Mouse (Mus musculus): ENCODE results near the gene Sbf2. TPM values are rescaled to one million over a fixed set of nuclear protein-coding genes. Genes with fewer than 3 reads are reported as not detected.

The Sbf2 gene
- total and polyA plus RNA-seq, 3 experiments: 1.3 to 4.4 TPM; not detected in 1

- Histone ChIP-seq H3K27ac (ENCODE audit: control insufficient read depth, low read depth, low read length) (no peak overlapping the region), H3K4me1 (ENCODE audit: control insufficient read depth in 1 of 2, insufficient read depth in 2 of 2, low read length in 2 of 2) (no peaks in the 10 kb centered on the region), H3K36me3 (ENCODE audit: control insufficient read depth in 1 of 2, insufficient read depth in 2 of 2, low read length in 2 of 2) (peaks cover 2 to 3% of the 10 kb centered on the region in 2 experiments), H3K79me2 (ENCODE audit: control insufficient read depth, insufficient read depth, low read length, poor library complexity) (no peaks in the 10 kb centered on the region), H3K9me3 (replicated peaks; ENCODE audit: insufficient read depth, low read length) (no peaks in the 10 kb centered on the region), H3K27me3 (ENCODE audit: control insufficient read depth in 1 of 2, insufficient read depth in 2 of 2, low read length in 2 of 2) (no peaks in the 10 kb centered on the region), H3K9ac (ENCODE audit: control insufficient read depth, low read depth, low read length, poor library complexity, severe bottlenecking) (no peak overlapping the region), H3K4me3 (ENCODE audit: control insufficient read depth in 1 of 2, insufficient read depth in 1 of 2, low read depth in 2 of 2, low read length in 2 of 2) (no peak overlapping the region)
- no peak for DNase-seq (ENCODE audit: low read depth, low spot score)
- TF ChIP-seq RAD21 (IDR thresholded peaks at IDR 0.05; ENCODE audit: low read depth, low read length) (no peak), GABPA (IDR thresholded peaks at IDR 0.05; ENCODE audit: low read depth, low read length) (no peak), CHD1 (IDR thresholded peaks at IDR 0.05; ENCODE audit: low read depth, low read length) (no peak), TAL1 (IDR thresholded peaks at IDR 0.05; ENCODE audit: low read length) (no peak), TBP (IDR thresholded peaks at IDR 0.05; ENCODE audit: low read depth, low read length) (no peak), USF2 (IDR thresholded peaks at IDR 0.05; ENCODE audit: borderline replicate concordance in 1 of 2, insufficient read depth in 1 of 2, low read depth in 1 of 2, low read length in 2 of 2) (no peak), MXI1 (IDR thresholded peaks at IDR 0.05; ENCODE audit: low read depth, low read length) (no peak), MYB (IDR thresholded peaks at IDR 0.05; ENCODE audit: low read depth, low read length) (no peak), RCOR1 (IDR thresholded peaks at IDR 0.05; ENCODE audit: low read depth, low read length) (no peak)
Measured at GRCm38 (mm10) chr7:110263474-110263873, 351.2 kb downstream of the Sbf2 start.

DNA sequence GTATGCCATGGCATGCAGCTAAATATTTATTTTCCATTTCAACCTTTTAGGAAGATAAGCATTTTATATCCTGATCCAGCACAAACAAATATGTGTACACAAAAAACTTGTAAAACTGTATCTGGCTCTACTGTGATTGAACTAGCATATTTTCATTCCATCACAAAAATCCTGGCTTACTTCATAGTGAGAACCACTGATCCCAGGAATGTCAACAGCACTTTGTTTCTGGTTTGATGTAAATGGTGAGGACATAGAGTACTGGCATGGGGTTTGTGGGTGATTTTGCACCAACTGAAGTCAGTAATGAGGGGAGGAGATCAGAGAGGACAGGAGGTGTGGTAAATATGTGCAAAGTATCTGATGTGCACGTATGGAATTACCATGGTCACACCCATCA, 352.1 kb downstream of the Sbf2 start:
- H3K4me1 ChIP-seq (ENCODE audit: control insufficient read depth in 1 of 2, insufficient read depth in 2 of 2, low read length in 2 of 2): no peaks in the 10 kb centered on the region
- no peak overlapping the region for H3K27ac ChIP-seq (ENCODE audit: control insufficient read depth, low read depth, low read length)
- no peak overlapping the region for H3K9ac ChIP-seq (ENCODE audit: control insufficient read depth, low read depth, low read length, poor library complexity, severe bottlenecking)
- no peaks in the 10 kb centered on the region for H3K79me2 ChIP-seq (ENCODE audit: control insufficient read depth, insufficient read depth, low read length, poor library complexity)
- no peaks in the 10 kb centered on the region for H3K27me3 ChIP-seq (ENCODE audit: control insufficient read depth in 1 of 2, insufficient read depth in 2 of 2, low read length in 2 of 2)
- TF ChIP-seq TAL1 (IDR thresholded peaks at IDR 0.05; ENCODE audit: low read length): no peak
- no peaks in the 10 kb centered on the region for H3K9me3 ChIP-seq (replicated peaks; ENCODE audit: insufficient read depth, low read length)
- no peak for DNase-seq (ENCODE audit: low read depth, low spot score)
- peaks cover 3 to 4% of the 10 kb centered on the region in 2 experiments for H3K36me3 ChIP-seq (ENCODE audit: control insufficient read depth in 1 of 2, insufficient read depth in 2 of 2, low read length in 2 of 2)
- H3K4me3 ChIP-seq (ENCODE audit: control insufficient read depth in 1 of 2, insufficient read depth in 1 of 2, low read depth in 2 of 2, low read length in 2 of 2): no peak overlapping the region

GRCm38 (mm10) chr7:110261807-110262206, 352.9 kb downstream of the Sbf2 start:
- Histone ChIP-seq H3K27me3 (ENCODE audit: control insufficient read depth in 1 of 2, insufficient read depth in 2 of 2, low read length in 2 of 2) (no peaks in the 10 kb centered on the region), H3K4me3 (ENCODE audit: control insufficient read depth in 1 of 2, insufficient read depth in 1 of 2, low read depth in 2 of 2, low read length in 2 of 2) (no peak overlapping the region), H3K27ac (ENCODE audit: control insufficient read depth, low read depth, low read length) (no peak overlapping the region), H3K9me3 (replicated peaks; ENCODE audit: insufficient read depth, low read length) (no peaks in the 10 kb centered on the region), H3K36me3 (ENCODE audit: control insufficient read depth in 1 of 2, insufficient read depth in 2 of 2, low read length in 2 of 2) (peaks cover 4 to 7% of the 10 kb centered on the region in 2 experiments), H3K4me1 (ENCODE audit: control insufficient read depth in 1 of 2, insufficient read depth in 2 of 2, low read length in 2 of 2) (peaks cover 3% of the 10 kb centered on the region in 2 experiments), H3K9ac (ENCODE audit: control insufficient read depth, low read depth, low read length, poor library complexity, severe bottlenecking) (no peak overlapping the region), H3K79me2 (ENCODE audit: control insufficient read depth, insufficient read depth, low read length, poor library complexity) (no peaks in the 10 kb centered on the region)
- TF ChIP-seq RAD21 (IDR thresholded peaks at IDR 0.05; ENCODE audit: low read depth, low read length) (no peak), ZMIZ1 (IDR thresholded peaks at IDR 0.05; ENCODE audit: low read depth, low read length) (no peak), NRF1 (IDR thresholded peaks at IDR 0.05; ENCODE audit: insufficient read depth, low read depth, low read length, poor library complexity, severe bottlenecking) (no peak), SIN3A (IDR thresholded peaks at IDR 0.05; ENCODE audit: low read length) (no peak), MAFK (IDR thresholded peaks at IDR 0.05; ENCODE audit: borderline replicate concordance, low read depth, low read length) (no peak), SMC3 (IDR thresholded peaks at IDR 0.05; ENCODE audit: low read depth, low read length) (no peak), GABPA (IDR thresholded peaks at IDR 0.05; ENCODE audit: low read depth, low read length) (no peak), ELF1 (IDR thresholded peaks at IDR 0.05; ENCODE audit: low read depth, low read length) (no peak), ZC3H11A (IDR thresholded peaks at IDR 0.05; ENCODE audit: low read depth, low read length) (no peak), ETS1 (IDR thresholded peaks at IDR 0.05; ENCODE audit: low read depth, low read length) (no peak), USF2 (IDR thresholded peaks at IDR 0.05; ENCODE audit: borderline replicate concordance in 1 of 2, insufficient read depth in 1 of 2, low read depth in 1 of 2, low read length in 2 of 2) (no peak), ZKSCAN1 (IDR thresholded peaks at IDR 0.05; ENCODE audit: low read depth, low read length) (no peak), UBTF (IDR thresholded peaks at IDR 0.05; ENCODE audit: borderline replicate concordance, insufficient read depth, low read depth, low read length) (no peak), MYB (IDR thresholded peaks at IDR 0.05; ENCODE audit: low read depth, low read length) (no peak)
- no peak for DNase-seq (ENCODE audit: low read depth, low spot score)
